Mouse (Mus musculus) mesoderm, embryonic 11.5 days (tissue): ENCODE measurements at regions not wholly inside any gene's neighbourhood (a gene's known extent, or its start where the extent isn't known, plus 50 kb on each side); places are given as distances from the start of the nearest gene placed in this dataset.
"Not testable (repeated sequence)": the region's sequence is repeated elsewhere in the genome, so short reads cannot be mapped to it uniquely, and the experiment has no call there.

ENCODE experiments used
- DNase-seq: peaks from one replicate; pipeline ENCODE4 v3.0.0-alpha.2; 2012; ENCODE audit warnings: low read depth, low spot score

GRCm38 (mm10) chr12:106308291-106308955, 298.4 kb downstream of the Vrk1 start:
- DNase-seq = no peak

- DNase-seq = no peak
These were observed 299.1 kb downstream of the Vrk1 start for GRCm38 (mm10) chr12:106308956-106309610.

- DNase-seq = no peak
These were observed 300.1 kb downstream of the Vrk1 start for GRCm38 (mm10) chr12:106310171-106310570.

GRCm38 (mm10) chr12:106310585-106311319, 300.7 kb downstream of the Vrk1 start:
- DNase-seq = peak; percentile 36

GRCm38 (mm10) chr12:106311320-106311825, 301.3 kb downstream of the Vrk1 start:
- no peak for DNase-seq

GRCm38 (mm10) chr12:106311831-106312600, 302.0 kb downstream of the Vrk1 start:
- peak; percentile 40 for DNase-seq

- DNase-seq = no peak
These were observed 307.7 kb downstream of the Vrk1 start for GRCm38 (mm10) chr12:106317738-106318137.

GRCm38 (mm10) chr12:106321511-106321910, 311.5 kb downstream of the Vrk1 start:
- DNase-seq = no peak

GRCm38 (mm10) chr12:106326611-106327010, 316.6 kb downstream of the Vrk1 start:
- DNase-seq = no peak

- no peak for DNase-seq
These were observed 317.3 kb downstream of the Vrk1 start for GRCm38 (mm10) chr12:106327351-106327750.

- DNase-seq = no peak
These were observed 347.8 kb downstream of the Vrk1 start for GRCm38 (mm10) chr12:106357867-106358266.

- not testable (repeated sequence) for DNase-seq
These were observed 351.6 kb downstream of the Vrk1 start for GRCm38 (mm10) chr12:106361646-106362045.

GRCm38 (mm10) chr12:106374840-106375375, 364.9 kb downstream of the Vrk1 start:
- DNase-seq = no peak

- no peak for DNase-seq
These were observed 365.9 kb downstream of the Vrk1 start for GRCm38 (mm10) chr12:106375886-106376285.

GRCm38 (mm10) chr12:106376783-106377182, 366.8 kb downstream of the Vrk1 start:
- no peak for DNase-seq

- DNase-seq = no peak
These were observed 367.3 kb downstream of the Vrk1 start for GRCm38 (mm10) chr12:106377281-106377680.

- DNase-seq = no peak
These were observed 367.7 kb downstream of the Vrk1 start for GRCm38 (mm10) chr12:106377761-106378160.

- DNase-seq = no peak
These were observed 368.5 kb downstream of the Vrk1 start for GRCm38 (mm10) chr12:106378303-106379075.

GRCm38 (mm10) chr12:106379151-106379594, 369.1 kb downstream of the Vrk1 start:
- DNase-seq = peak; percentile 65

- no peak for DNase-seq
These were observed 369.8 kb downstream of the Vrk1 start for GRCm38 (mm10) chr12:106379779-106380178.
